Mouse (Mus musculus) forebrain, embryonic 14.5 days (tissue): Measurements from ENCODE around the gene Npas3. TPM values are rescaled to one million over a fixed set of nuclear protein-coding genes. Genes with fewer than 3 reads are reported as not detected.

Experiments used
- ATAC-seq: fragments of 200-750 bp; cut with Nextera tagmentation; 2 replicates; pipeline ENCODE4 v1.8.0; 2017; ENCODE audit warnings: mild to moderate bottlenecking, moderate library complexity
- DNase-seq: peaks from one replicate; pipeline ENCODE4 v3.0.0-alpha.2; 2015; ENCODE audit warnings: low spot score
- H3K27ac ChIP-seq: fragments of 300-500 bp; sonication (generic); 2 replicates; pipeline ENCODE4 v1.5.1; 2014; ENCODE audit warnings: low read depth, mild to moderate bottlenecking, control low read depth, low read length, moderate library complexity
- H3K27me3 ChIP-seq: fragments of 300-500 bp; sonication (generic); replicated peaks from 2 replicates; pipeline ENCODE4 v1.6.1; 2014; ENCODE audit warnings: low read length, control low read depth, mixed read lengths; ENCODE audit not compliant: control insufficient read depth, insufficient read depth
- H3K36me3 ChIP-seq: fragments of 300-500 bp; sonication (generic); 2 replicates; pipeline ENCODE4 v1.6.1; 2014; ENCODE audit warnings: low read length, control low read depth; ENCODE audit not compliant: control insufficient read depth, insufficient read depth
- H3K4me1 ChIP-seq: fragments of 300-500 bp; sonication (generic); 2 replicates; pipeline ENCODE4 v1.6.1; 2014; ENCODE audit warnings: antibody characterized with exemption, low read length, control low read depth; ENCODE audit not compliant: control insufficient read depth, insufficient read depth
- H3K4me2 ChIP-seq: fragments of 300-500 bp; sonication (generic); 2 replicates; pipeline ENCODE4 v1.6.1; 2014; ENCODE audit warnings: mild to moderate bottlenecking, control low read depth, low read length
- H3K4me3 ChIP-seq: fragments of 300-500 bp; sonication (generic); 2 replicates; pipeline ENCODE4 v1.5.1; 2014; ENCODE audit warnings: low read depth, low read length, control low read depth
- H3K9ac ChIP-seq: fragments of 300-500 bp; sonication (generic); 2 replicates; pipeline ENCODE4 v1.6.1; 2014; ENCODE audit warnings: mild to moderate bottlenecking, low read length, control low read depth, moderate library complexity
- H3K9me3 ChIP-seq: fragments of 300-500 bp; sonication (generic); replicated peaks from 2 replicates; pipeline ENCODE4 v1.6.1; 2016; ENCODE audit warnings: low read length, control low read depth, mixed read lengths; ENCODE audit not compliant: control insufficient read depth
- WGBS: fragments of 180-500 bp; shearing (Covaris S2); extraction: QIAGEN DNeasy Blood & Tissue Kit; methylation state at CpG from one replicate; pipeline ENCODE4 v1.1.7; 2014; 5-methylcytosine and 5-hydroxymethylcytosine counted together
- polyA plus RNA-seq: library from polyadenylated mRNA; unstranded; fragments of >200 nt; fragmentation: Nextera tagmentation; extraction: Ambion mirVana; gene quantifications from 2 replicates; pipeline ENCODE4 v1.2.1, GENCODE M21; 2014

Gene Npas3
- polyA plus RNA-seq, 1 experiment from 2014 or later, result 12.9 TPM

DNA sequence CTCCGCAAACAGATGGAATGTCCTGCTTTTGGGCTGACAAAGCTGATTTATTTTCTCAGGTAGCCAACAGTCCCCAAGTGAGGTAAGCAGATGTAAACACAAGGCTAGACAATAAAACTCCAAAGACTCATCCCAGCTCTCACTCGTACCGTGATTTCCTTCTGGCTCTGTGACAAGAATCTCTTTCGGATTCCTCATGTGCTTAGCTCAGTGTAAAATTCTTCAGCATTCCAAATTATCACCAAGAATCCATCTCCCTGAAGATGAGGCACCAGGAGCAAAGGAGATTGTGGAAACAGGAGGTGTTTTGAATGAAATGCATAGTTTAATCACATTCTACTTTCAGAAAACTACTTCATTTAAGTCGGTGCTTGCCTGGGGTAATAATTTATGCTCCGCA is 509.2 kb downstream of the Npas3 start:
- Histone ChIP-seq H3K9ac (no peak overlapping the region), H3K36me3 (no peaks in the 10 kb centered on the region), H3K4me1 (peaks cover 14% of the 10 kb centered on the region), H3K4me2 (no peak overlapping the region), H3K27me3 (no peaks in the 10 kb centered on the region), H3K27ac (no peak overlapping the region), H3K9me3 (no peaks in the 10 kb centered on the region), H3K4me3 (no peak overlapping the region)
- ATAC-seq (no peak), DNase-seq (no peak)
- 69% methylated on average over 6 of the region's 6 CpGs for WGBS

DNA sequence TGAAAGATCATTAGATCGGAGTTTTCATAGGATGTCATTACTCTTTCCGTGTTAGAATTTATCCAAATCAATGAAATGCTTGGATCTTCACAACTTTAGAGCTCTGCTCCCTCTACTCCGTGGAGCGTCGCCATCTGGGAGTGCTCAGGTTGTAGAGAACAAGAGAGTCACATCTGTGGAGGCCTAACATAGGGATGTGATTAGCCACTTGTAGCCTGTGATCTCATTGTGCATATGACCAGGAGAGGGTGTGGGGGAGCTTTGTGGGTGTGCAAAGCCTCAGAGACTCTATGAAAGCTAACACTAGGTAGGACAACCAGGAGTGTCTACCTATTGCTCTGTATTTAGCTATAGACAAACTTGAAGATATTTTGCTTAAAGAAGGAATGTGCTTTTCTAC is 509.9 kb downstream of the Npas3 start:
- H3K27ac ChIP-seq, result no peak overlapping the region
- no peak overlapping the region for H3K4me3 ChIP-seq
- no peak overlapping the region for H3K9ac ChIP-seq
- H3K4me1 ChIP-seq, result peaks cover 7% of the 10 kb centered on the region
- 80% methylated on average over 5 of the region's 5 CpGs for WGBS
- no peaks in the 10 kb centered on the region for H3K36me3 ChIP-seq
- no peaks in the 10 kb centered on the region for H3K27me3 ChIP-seq
- H3K4me2 ChIP-seq, result no peak overlapping the region
- no peak for DNase-seq
- H3K9me3 ChIP-seq, result no peaks in the 10 kb centered on the region
- ATAC-seq, result no peak

DNA sequence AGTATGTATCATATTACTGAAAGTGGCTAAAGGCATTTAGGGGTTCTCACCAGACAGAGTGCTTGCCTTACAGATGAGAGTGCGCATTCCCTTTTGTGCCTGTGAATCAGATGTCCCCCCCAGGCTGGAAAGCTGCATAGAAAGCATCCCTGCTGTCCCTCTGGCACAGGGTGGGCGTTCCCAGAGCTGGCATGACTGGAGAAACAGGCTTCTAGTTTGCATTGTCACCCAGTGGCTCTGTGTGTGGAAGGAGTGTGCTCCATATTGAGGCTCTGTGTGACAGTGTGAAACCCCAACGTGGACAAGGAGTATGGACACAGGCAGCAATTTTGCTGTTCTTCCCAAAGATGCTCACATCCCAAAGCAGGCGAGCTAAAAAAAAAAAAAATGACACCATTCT is 515.7 kb downstream of the Npas3 start:
- no peaks in the 10 kb centered on the region for H3K9me3 ChIP-seq
- H3K27ac ChIP-seq, result no peak overlapping the region
- no peaks in the 10 kb centered on the region for H3K27me3 ChIP-seq
- H3K4me1 ChIP-seq, result peaks cover 13% of the 10 kb centered on the region
- WGBS, result 44% methylated on average over 4 of the region's 4 CpGs
- peak; percentile 18; the same call in 1 of the 2 replicates for ATAC-seq
- no peak overlapping the region for H3K4me2 ChIP-seq
- H3K4me3 ChIP-seq, result no peak overlapping the region
- DNase-seq, result no peak
- H3K9ac ChIP-seq, result no peak overlapping the region
- no peaks in the 10 kb centered on the region for H3K36me3 ChIP-seq

DNA sequence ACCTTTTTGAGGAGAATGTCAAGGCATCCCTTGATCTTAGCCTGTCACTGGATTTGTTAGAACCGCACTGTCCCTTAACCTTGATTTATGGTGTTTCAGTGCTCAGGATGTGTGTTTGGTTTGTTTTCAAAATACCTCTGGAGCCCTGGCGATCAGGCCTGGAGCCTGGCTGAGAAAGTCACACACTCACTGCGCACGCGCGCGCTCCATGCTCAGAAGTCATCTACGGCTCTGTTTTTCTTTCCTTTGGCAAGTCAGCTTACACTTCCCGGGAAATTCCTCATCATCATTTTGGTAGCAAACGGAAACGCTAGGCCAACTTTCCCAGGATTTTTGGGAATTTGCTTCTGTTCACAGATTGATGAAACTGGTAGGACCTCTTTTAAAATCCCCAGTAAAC is 519.9 kb downstream of the Npas3 start:
- Histone ChIP-seq H3K9ac (no peak overlapping the region), H3K27ac (no peak overlapping the region), H3K4me3 (no peak overlapping the region), H3K4me2 (no peak overlapping the region), H3K4me1 (peaks cover 22% of the 10 kb centered on the region), H3K36me3 (no peaks in the 10 kb centered on the region), H3K9me3 (no peaks in the 10 kb centered on the region), H3K27me3 (no peaks in the 10 kb centered on the region)
- no peak for ATAC-seq
- 87% methylated on average over 11 of the region's 11 CpGs for whole genome bisulfite sequencing
- no peak for DNase-seq

DNA sequence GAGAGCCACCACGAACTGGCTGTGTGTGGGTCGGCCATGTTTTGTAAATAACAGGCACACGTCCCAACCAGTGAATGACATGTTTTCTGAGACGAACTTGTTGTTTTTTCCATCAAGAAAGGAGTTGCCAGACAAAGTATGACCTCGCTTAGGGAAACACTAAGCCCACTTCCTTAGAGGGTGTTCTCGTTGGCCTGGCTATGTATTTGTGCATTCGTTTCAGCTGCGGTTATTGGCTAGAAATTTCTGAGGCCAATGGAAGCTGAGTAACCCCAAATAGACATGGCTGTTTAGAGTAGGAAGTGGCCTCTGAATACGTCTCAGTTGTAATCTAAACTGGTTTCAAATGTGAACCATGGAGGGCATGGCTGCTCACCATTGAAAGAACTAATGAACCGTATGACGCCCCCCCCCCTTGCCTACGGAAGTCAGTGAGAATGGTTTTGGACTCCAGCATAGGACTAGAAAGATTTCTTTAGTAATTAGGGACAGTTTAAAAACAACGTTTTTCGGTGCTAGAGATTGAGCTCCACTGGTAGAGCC is 523.0 kb downstream of the Npas3 start:
- DNase-seq, result no peak
- no peak overlapping the region for H3K4me2 ChIP-seq
- no peaks in the 10 kb centered on the region for H3K36me3 ChIP-seq
- WGBS, result 37% methylated on average over 14 of the region's 14 CpGs
- H3K4me3 ChIP-seq, result no peak overlapping the region
- H3K9me3 ChIP-seq, result no peaks in the 10 kb centered on the region
- no peak overlapping the region for H3K27ac ChIP-seq
- peaks cover 14% of the 10 kb centered on the region; the same call in 1 of the 2 replicates for H3K4me1 ChIP-seq
- peak; percentile 54; the same call in 1 of the 2 replicates for ATAC-seq
- no peak overlapping the region for H3K9ac ChIP-seq
- no peaks in the 10 kb centered on the region for H3K27me3 ChIP-seq

DNA sequence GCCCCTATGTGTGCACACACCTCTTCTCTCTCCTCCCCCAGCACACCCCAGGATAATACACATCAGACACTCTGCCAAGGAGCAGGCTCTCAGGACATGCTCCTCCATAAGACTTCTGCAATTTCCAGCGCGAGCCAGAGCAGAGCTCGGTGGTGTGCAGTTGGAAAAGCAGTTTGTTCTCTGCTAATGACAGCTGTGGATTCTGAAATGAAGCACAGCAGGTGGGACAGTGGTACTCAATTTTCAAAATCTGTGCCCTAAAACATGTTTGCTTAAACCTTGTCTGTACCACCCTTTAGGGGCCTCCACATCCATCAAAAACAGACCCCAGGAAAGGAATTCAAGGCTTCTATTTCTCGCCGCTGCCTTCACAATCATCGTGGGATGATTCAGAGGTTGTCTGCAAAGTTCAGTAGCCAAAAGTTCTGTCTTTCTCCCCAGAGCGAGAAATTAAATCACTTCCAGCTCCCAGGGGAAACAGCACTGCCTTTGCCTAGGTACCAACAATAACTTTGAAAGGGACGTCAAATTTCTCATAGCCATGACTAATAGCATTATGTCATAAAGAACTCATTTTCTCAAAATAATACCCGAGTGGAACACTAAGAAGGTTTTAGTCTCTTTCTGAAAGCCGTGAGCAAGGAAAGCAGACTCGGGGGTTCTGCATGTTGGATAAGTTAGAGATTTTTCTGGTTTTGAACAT is 533.5 kb downstream of the Npas3 start:
- 68% methylated on average over 11 of the region's 11 CpGs for WGBS
- H3K4me1 ChIP-seq, result peaks cover 3% of the 10 kb centered on the region; the same call in 1 of the 2 replicates
- no peak overlapping the region for H3K9ac ChIP-seq
- no peak overlapping the region for H3K4me3 ChIP-seq
- no peak for DNase-seq
- H3K27ac ChIP-seq, result no peak overlapping the region
- ATAC-seq, result no peak
- no peak overlapping the region for H3K4me2 ChIP-seq
- no peaks in the 10 kb centered on the region for H3K36me3 ChIP-seq
- H3K27me3 ChIP-seq, result no peaks in the 10 kb centered on the region
- no peaks in the 10 kb centered on the region for H3K9me3 ChIP-seq

DNA sequence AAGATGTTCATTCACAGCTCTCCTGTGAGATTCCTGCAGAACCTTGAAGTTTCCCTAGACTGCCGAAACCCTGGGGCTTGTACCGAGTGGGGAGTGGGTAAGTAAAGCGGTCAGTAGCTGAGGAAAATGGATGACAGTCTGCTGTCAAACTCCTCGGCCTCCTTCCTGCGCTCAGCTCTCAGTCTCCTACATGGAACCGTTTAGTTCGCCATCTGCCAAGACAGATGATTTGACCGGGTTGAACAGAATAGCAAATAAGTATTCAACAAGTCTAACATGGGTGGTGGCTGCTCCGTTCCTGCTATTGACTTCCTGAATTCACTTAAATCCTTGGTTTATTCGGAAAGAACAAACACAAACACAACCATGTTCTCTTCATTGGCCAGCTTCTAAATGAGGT is 541.0 kb downstream of the Npas3 start:
- DNase-seq (no peak), ATAC-seq (no peak)
- no peaks in the 10 kb centered on the region for H3K4me1 ChIP-seq
- H3K27me3 ChIP-seq, result no peaks in the 10 kb centered on the region
- no peaks in the 10 kb centered on the region for H3K36me3 ChIP-seq
- H3K4me2 ChIP-seq, result no peak overlapping the region
- H3K4me3 ChIP-seq, result no peak overlapping the region
- 83% methylated on average over 10 of the region's 10 CpGs for WGBS
- H3K9ac ChIP-seq, result no peak overlapping the region
- no peaks in the 10 kb centered on the region for H3K9me3 ChIP-seq
- H3K27ac ChIP-seq, result no peak overlapping the region

DNA sequence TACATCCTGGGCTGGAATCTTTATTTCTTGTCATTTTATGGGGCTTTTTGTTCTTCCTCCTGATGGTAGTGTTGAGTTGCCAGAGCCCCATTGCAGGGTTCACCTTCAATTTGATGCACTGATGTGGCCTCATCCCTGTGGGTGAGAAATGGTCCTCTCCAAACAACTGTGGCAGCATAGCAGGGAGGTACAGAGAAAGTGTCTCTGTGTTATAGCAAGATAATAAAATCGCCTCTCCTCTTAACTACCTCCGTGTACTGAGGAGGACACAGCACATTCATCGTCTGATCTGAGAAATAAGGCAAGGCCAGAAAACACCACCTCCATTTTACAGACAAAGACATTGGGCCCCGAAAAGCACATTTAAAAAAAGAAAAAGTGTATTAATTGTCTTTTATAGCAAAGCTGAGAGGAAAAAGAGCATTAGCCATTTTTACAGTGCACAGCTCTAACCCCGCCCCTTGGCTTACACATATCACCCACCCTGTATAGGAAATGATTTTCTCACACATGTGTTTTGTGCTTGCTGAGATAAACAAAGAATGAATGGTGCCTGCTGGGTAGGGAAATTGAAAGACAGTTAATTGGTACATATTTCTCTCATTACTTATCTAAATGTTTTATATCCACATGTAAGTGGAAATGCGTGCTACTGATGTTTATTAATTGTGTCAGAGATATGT is 546.4 kb downstream of the Npas3 start:
- 81% methylated on average over 6 of the region's 6 CpGs for WGBS
- no peak for DNase-seq
- H3K9me3 ChIP-seq, result no peaks in the 10 kb centered on the region

DNA sequence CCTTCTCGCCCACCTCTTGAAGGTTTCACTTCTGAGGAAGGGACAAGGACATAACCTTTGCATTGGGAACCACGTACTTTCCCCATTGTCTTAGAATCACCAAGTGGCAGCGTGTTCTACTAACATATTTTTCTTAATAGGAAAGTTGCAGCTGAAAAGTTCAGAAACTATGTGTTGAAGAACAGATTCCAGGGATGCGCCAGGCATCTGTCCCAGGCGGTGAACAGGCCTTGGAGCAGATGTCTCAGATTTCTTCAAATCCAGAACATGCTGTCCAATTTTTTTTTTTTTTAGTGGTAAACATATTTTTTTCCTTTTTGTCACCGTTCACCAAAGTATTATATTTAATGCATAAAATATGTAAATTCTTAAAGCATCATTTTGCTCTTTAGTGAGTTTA is 553.4 kb downstream of the Npas3 start:
- Histone ChIP-seq H3K9ac (no peak overlapping the region), H3K4me2 (no peak overlapping the region), H3K4me3 (no peak overlapping the region), H3K9me3 (no peaks in the 10 kb centered on the region), H3K27ac (no peak overlapping the region), H3K4me1 (peaks cover 3% of the 10 kb centered on the region; the same call in 1 of the 2 replicates), H3K27me3 (no peaks in the 10 kb centered on the region), H3K36me3 (no peaks in the 10 kb centered on the region)
- WGBS, result 82% methylated on average over 6 of the region's 6 CpGs
- DNase-seq (peak; percentile 62), ATAC-seq (0 out of 2 replicates have a peak, but pooled peaks have one; percentile 26)

More for the DNA sequence above, 546.4 kb downstream of the Npas3 start:
- H3K4me2 ChIP-seq, result no peak overlapping the region
- H3K4me3 ChIP-seq, result no peak overlapping the region
- H3K36me3 ChIP-seq, result no peaks in the 10 kb centered on the region
- no peak for ATAC-seq
- H3K27me3 ChIP-seq, result no peaks in the 10 kb centered on the region
- no peak overlapping the region for H3K9ac ChIP-seq
- H3K4me1 ChIP-seq, result no peaks in the 10 kb centered on the region
- no peak overlapping the region for H3K27ac ChIP-seq
